8 mouse cellular contexts compared by ENCODE assay signal in the genomic region with DNA sequence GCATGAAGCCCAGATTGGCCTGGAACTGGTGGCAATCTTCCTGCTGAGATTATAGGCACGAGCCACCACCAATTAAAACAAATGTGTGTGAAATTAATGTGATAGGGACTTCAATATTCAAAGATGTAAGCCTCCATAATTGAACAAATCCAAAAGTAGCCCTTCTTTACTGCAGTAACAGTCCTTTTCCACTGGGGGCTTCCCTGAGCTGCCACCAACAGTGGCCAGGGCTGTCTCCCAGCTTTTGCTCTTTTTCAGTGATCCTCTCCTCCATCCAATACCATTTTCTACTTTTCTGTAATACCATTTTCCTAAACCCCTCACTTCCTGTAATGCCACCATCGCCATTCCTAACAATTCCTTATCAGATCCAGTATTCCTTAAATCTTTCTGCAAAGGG. TPM values are rescaled to one million over a fixed set of nuclear protein-coding genes. Genes with fewer than 3 reads are reported as not detected.
A peak's percentile ranks its signal among the peaks of the same experiment; 100 is the strongest.
DNase-seq lines count a peak whose midpoint lies in the region; ATAC-seq and TF ChIP-seq lines count a peak whose summit lies in the region.

No protein-coding gene starts in this region.

- H3K27me3 ChIP-seq in CH12.LX (replicated peaks), result no peaks in the 10 kb centered on the region
- H3K27me3 ChIP-seq in lung, embryonic 16.5 days (ENCODE audit: control insufficient read depth, insufficient read depth, low read depth, low read length), result no peaks in the 10 kb centered on the region

- TF ChIP-seq POLR2A in CH12.LX (IDR thresholded peaks at IDR 0.05; ENCODE audit: low read depth, low read length), result no peak

- peak; percentile 38; the same call in 1 of the 2 replicates for ATAC-seq in lung, embryonic 16.5 days (ENCODE audit: low read depth)

- no peaks in the 10 kb centered on the region for H3K36me3 ChIP-seq in CH12.LX (replicated peaks in 1 of 2; ENCODE audit: control insufficient read depth in 1 of 2, insufficient read depth in 1 of 2, low read length in 1 of 2)
- H3K36me3 ChIP-seq in lung, embryonic 16.5 days (ENCODE audit: control insufficient read depth, insufficient read depth, low read length), result no peaks in the 10 kb centered on the region

- H3K27ac ChIP-seq in layer of hippocampus, adult 2 months, result no peak overlapping the region
- no peak overlapping the region for H3K27ac ChIP-seq in CH12.LX (ENCODE audit: insufficient read depth, low read depth)
- no peak overlapping the region for H3K27ac ChIP-seq in lung, embryonic 16.5 days (ENCODE audit: low read length)

- peak; percentile 79 for TF ChIP-seq CTCF in layer of hippocampus, adult 2 months (conservative IDR thresholded peaks at IDR 0.05)
- TF ChIP-seq CTCF in CH12.LX (conservative IDR thresholded peaks at IDR 0.05 in 1 of 2, IDR thresholded peaks at IDR 0.05 in 1 of 2; ENCODE audit: low read depth in 2 of 2, low read length in 2 of 2), result peak; percentile 34 to 43

- dilution Hi-C loops in CH12.LX (cut with MboI; ENCODE audit: extremely low pct_ligation_motif_present, extremely low pct_unique_long_range_greater_than_20kb, low sequenced_read_pairs), result no loop called here

- TF ChIP-seq EP300 in CH12.LX (IDR thresholded peaks at IDR 0.05; ENCODE audit: low read length), result no peak

- H3K4me1 ChIP-seq in CH12.LX (ENCODE audit: control insufficient read depth in 1 of 2, insufficient read depth in 2 of 2), result no peaks in the 10 kb centered on the region
- no peaks in the 10 kb centered on the region for H3K4me1 ChIP-seq in lung, embryonic 16.5 days (replicated peaks; ENCODE audit: control insufficient read depth, insufficient read depth, low read length)

- H3K4me3 ChIP-seq in layer of hippocampus, adult 2 months, result no peak overlapping the region
- no peak overlapping the region for H3K4me3 ChIP-seq in CH12.LX (replicated peaks in 1 of 3; ENCODE audit: low read depth in 2 of 3, low read length in 2 of 3, poor library complexity in 1 of 3)
- no peak overlapping the region for H3K4me3 ChIP-seq in lung, embryonic 16.5 days (ENCODE audit: low read length)

- H3K9me3 ChIP-seq in CH12.LX (replicated peaks; ENCODE audit: low read length), result no peaks in the 10 kb centered on the region
- no peaks in the 10 kb centered on the region for H3K9me3 ChIP-seq in lung, embryonic 16.5 days (ENCODE audit: control insufficient read depth, low read length)

- H3K4me2 ChIP-seq in CH12.LX (ENCODE audit: insufficient read depth, low read depth, poor library complexity, severe bottlenecking), result peak overlapping the region; percentile 44; the same call in 1 of the 2 replicates
- H3K4me2 ChIP-seq in lung, embryonic 16.5 days (ENCODE audit: low read depth, low read length), result no peak overlapping the region

- TF ChIP-seq RAD21 in CH12.LX (IDR thresholded peaks at IDR 0.05; ENCODE audit: low read depth, low read length), result no peak; the same call in 1 of the 2 replicates

- no peaks in the 10 kb centered on the region for H3K79me2 ChIP-seq in CH12.LX (replicated peaks; ENCODE audit: control insufficient read depth, extremely low read depth, insufficient read depth, poor library complexity, severe bottlenecking)

- no peak overlapping the region; the same call in 1 of the 2 replicates for H3K9ac ChIP-seq in CH12.LX (ENCODE audit: insufficient read depth, low read depth)
- no peak overlapping the region for H3K9ac ChIP-seq in lung, embryonic 16.5 days (ENCODE audit: low read length)

- WGBS in lung, embryonic 16.5 days, result 7% methylated on average over 2 of the region's 2 CpGs

- in situ Hi-C loops in CH12.LX (cut with MboI; ENCODE audit: low pct_ligation_motif_present, low pct_unique_long_range_greater_than_20kb, low sequenced_read_pairs), result loop anchor here (10.0 to 25.0 kb wide), 2 partner anchors 153 to 455 kb away; a partner anchor contains a TSS

- peak; percentile 37 to 46 for DNase-seq in cerebellum, postnatal 10 days
- DNase-seq in cerebellum, adult 9-10 months, result no peak
- peak in 1 of 2 experiments; percentile 10 for DNase-seq in layer of hippocampus, adult 2 months (ENCODE audit: low spot score in 2 of 2)
- DNase-seq in layer of hippocampus, adult 11-12 months (ENCODE audit: low spot score), result no peak
- peak; percentile 27 for DNase-seq in CH12.LX (ENCODE audit: extremely low read depth)
- no peak for DNase-seq in right cerebral cortex, postnatal 36 days (ENCODE audit: low spot score in 2 of 2)
- no peak for DNase-seq in frontal cortex, postnatal 36 days (ENCODE audit: low spot score in 2 of 2)

TF ChIP-seq in CH12.LX, 34 proteins besides CTCF, POLR2A, EP300 and RAD21:
- TF ChIP-seq MAFK (IDR thresholded peaks at IDR 0.05; ENCODE audit: insufficient replicate concordance, low read length) (no peak), NELFE (IDR thresholded peaks at IDR 0.05; ENCODE audit: low read depth, low read length) (no peak)
TF ChIP-seq in CH12.LX: peak in this region for 0.

RNA-seq across cellular contexts. Expression of a gene that starts 21.1 kb away (rescaled TPM):
- total RNA-seq in layer of hippocampus, adult 2 months (2021), result 10 to 100 TPM; 73.2 to 80.4 TPM
- total RNA-seq in CH12.LX (2012; rRNA removed), result 15.8 and 31.5 TPM in 2 replicates
- 43.9 and 44.5 TPM in 2 replicates for total RNA-seq in CH12.LX (2014; rRNA removed)
- polyA plus RNA-seq in CH12.LX (2012; ENCODE audit: insufficient read length, low read depth), result 77.8 and 82.0 TPM in 2 replicates
- polyA plus RNA-seq in lung, embryonic 16.5 days (2015; fragmentation: Nextera tagmentation; extraction: Ambion mirVana), result 27.7 and 28.4 TPM in 2 replicates

Comparison
In these comparisons a context has a peak if more than half of its experiments do, and no peak if none do; other contexts are left out.
1. DNase-seq: peak in cerebellum, postnatal 10 days (2 of 2) and CH12.LX (single experiment); none in cerebellum, adult 9-10 months (single experiment), layer of hippocampus, adult 11-12 months (single experiment), right cerebral cortex, postnatal 36 days (0 of 2) and frontal cortex, postnatal 36 days (0 of 2).